Mouse (Mus musculus): ENCODE measurements around the gene Zfp821.

GRCm38 (mm10) chr8:109662328-109662727 is 43.0 kb upstream of the Zfp821 start:
- no peak for TF ChIP-seq POLR2A (IDR thresholded peaks at IDR 0.05; ENCODE audit: extremely low read depth, insufficient read depth, low read length)
- TF ChIP-seq CTCF (IDR thresholded peaks at IDR 0.05; ENCODE audit: low read depth, low read length), result no peak
